Mouse (Mus musculus) cerebellum, adult 9-11 months (tissue): Measurements from ENCODE around the gene Olfr1293-ps.

ENCODE experiments used
- DNase-seq: peaks from one replicate; pipeline ENCODE4 v3.0.0; 2022

Olfr1293-ps gene

GRCm38 (mm10) chr2:111524903-111525302 is at the start of gene Olfr1293-ps:
Gene Olfr1293-ps (plus strand): TSS chr2:111525203.
- DNase-seq: no peak

- no peak for DNase-seq
Observed at GRCm38 (mm10) chr2:111480519-111480918, 44.5 kb upstream of the Olfr1293-ps start, which contains the start of gene Olfr1289. Gene Olfr1289 (plus strand): TSS chr2:111480819.

GRCm38 (mm10) chr2:111493729-111494128 is 31.3 kb upstream of the Olfr1293-ps start, which contains the start of gene Olfr1290:
Gene Olfr1290 (minus strand): TSS chr2:111493829.
- DNase-seq: no peak

- no peak for DNase-seq
Observed at GRCm38 (mm10) chr2:111496880-111497279, 28.1 kb upstream of the Olfr1293-ps start, which contains the start of gene Olfr1291-ps1. Gene Olfr1291-ps1 (plus strand): TSS chr2:111497180.

- DNase-seq: no peak
Observed at GRCm38 (mm10) chr2:111517451-111517850, 7.6 kb upstream of the Olfr1293-ps start.

GRCm38 (mm10) chr2:111540191-111540590 is 15.2 kb downstream of the Olfr1293-ps start, which contains the start of gene Olfr1294:
Gene Olfr1294 (minus strand): TSS chr2:111540291.
- DNase-seq: no peak

- no peak for DNase-seq
Observed at GRCm38 (mm10) chr2:111569581-111569980, 44.6 kb downstream of the Olfr1293-ps start, which contains the start of gene Olfr1295. Gene Olfr1295 (minus strand): TSS chr2:111569681.
